Mouse (Mus musculus): ENCODE data around the gene Clstn1. TPM values are rescaled to one million over a fixed set of nuclear protein-coding genes. Genes with fewer than 3 reads are reported as not detected.

Gene Clstn1
- polyA plus RNA-seq, 1 experiment from 2014 or later, result 45.7 TPM

DNA sequence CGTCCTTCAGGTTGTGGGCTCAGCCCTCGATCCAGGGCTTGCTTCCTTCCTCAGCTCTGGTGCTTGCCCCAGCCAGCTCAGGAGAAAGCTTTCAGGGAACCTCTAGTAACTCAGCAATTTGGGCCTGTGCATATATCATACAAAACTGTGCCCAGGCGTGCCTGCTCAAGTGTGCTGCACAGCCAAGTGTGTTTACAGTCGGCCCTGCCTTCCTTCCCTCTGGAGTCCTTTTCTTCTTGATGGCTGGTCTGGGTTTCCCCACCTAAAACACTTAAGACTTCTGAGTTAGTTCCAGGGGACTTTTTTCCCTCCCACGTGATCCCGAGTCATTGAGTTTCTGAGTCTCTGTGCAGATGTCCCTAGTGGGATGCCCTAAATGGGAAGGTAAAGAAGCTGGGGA lies 38.7 kb upstream of the Clstn1 start:
- no peak overlapping the region for H3K4me2 ChIP-seq
- H3K27me3 ChIP-seq (ENCODE audit: insufficient read depth, low read length), result no peaks in the 10 kb centered on the region
- H3K4me3 ChIP-seq (ENCODE audit: low read depth, low read length), result no peak overlapping the region
- DNase-seq (no peak), ATAC-seq (ENCODE audit: insufficient read depth) (no peak)
- no peaks in the 10 kb centered on the region for H3K9me3 ChIP-seq (ENCODE audit: low read depth, low read length)
- H3K4me1 ChIP-seq (ENCODE audit: insufficient read depth), result no peaks in the 10 kb centered on the region
- TF ChIP-seq CTCF (IDR thresholded peaks at IDR 0.05; ENCODE audit: low read depth), result no peak
- no peak overlapping the region for H3K27ac ChIP-seq (ENCODE audit: low read depth)
- 79% methylated on average over 6 of the region's 6 CpGs for WGBS
- no peak overlapping the region for H3K9ac ChIP-seq
- H3K36me3 ChIP-seq (ENCODE audit: insufficient read depth), result peaks cover 21% of the 10 kb centered on the region

- peak; percentile 96 for TF ChIP-seq CTCF (IDR thresholded peaks at IDR 0.05; ENCODE audit: low read depth)
- no peaks in the 10 kb centered on the region for H3K4me1 ChIP-seq (ENCODE audit: insufficient read depth)
- peaks cover 27% of the 10 kb centered on the region for H3K36me3 ChIP-seq (ENCODE audit: insufficient read depth)
- DNase-seq (peak; percentile 96), ATAC-seq (ENCODE audit: insufficient read depth) (peak; percentile 79)
- no peak overlapping the region for H3K9ac ChIP-seq
- 62% methylated on average over 9 of the region's 9 CpGs for WGBS
- H3K27ac ChIP-seq (ENCODE audit: low read depth), result no peak overlapping the region
- H3K4me3 ChIP-seq (ENCODE audit: low read depth, low read length), result no peak overlapping the region
- no peak overlapping the region for H3K4me2 ChIP-seq
- no peaks in the 10 kb centered on the region for H3K9me3 ChIP-seq (ENCODE audit: low read depth, low read length)
- H3K27me3 ChIP-seq (ENCODE audit: insufficient read depth, low read length), result no peaks in the 10 kb centered on the region
Measured at GRCm38 (mm10) chr4:149549221-149549925, 36.9 kb upstream of the Clstn1 start.

DNA sequence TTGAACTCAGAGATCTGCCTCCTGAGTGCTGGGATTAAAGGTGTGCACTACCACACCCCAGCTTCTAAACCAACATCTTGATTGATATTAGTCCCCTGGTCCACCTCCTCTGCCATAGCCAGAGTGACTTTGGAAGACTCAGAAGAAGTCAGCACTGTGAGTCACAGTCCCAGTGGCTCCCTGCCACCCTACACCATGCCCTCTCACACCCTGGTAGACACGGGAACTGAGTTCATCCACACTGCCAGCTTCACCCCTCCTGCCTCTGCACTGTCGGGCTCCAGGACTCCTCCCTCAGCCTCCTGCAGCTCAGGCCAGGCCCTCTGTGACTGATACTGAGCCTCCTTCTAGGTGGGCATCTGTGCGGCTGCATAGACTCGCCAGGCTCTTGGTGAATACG lies 35.4 kb upstream of the Clstn1 start:
- Histone ChIP-seq H3K4me2 (no peak overlapping the region), H3K36me3 (ENCODE audit: insufficient read depth) (peaks cover 24% of the 10 kb centered on the region), H3K9me3 (ENCODE audit: low read depth, low read length) (no peaks in the 10 kb centered on the region), H3K9ac (no peak overlapping the region), H3K4me3 (ENCODE audit: low read depth, low read length) (no peak overlapping the region), H3K27me3 (ENCODE audit: insufficient read depth, low read length) (no peaks in the 10 kb centered on the region), H3K4me1 (ENCODE audit: insufficient read depth) (no peaks in the 10 kb centered on the region), H3K27ac (ENCODE audit: low read depth) (no peak overlapping the region)
- DNase-seq, result no peak
- ATAC-seq (ENCODE audit: insufficient read depth), result no peak
- no peak for TF ChIP-seq CTCF (IDR thresholded peaks at IDR 0.05; ENCODE audit: low read depth)
- 76% methylated on average over 5 of the region's 5 CpGs for WGBS

GRCm38 (mm10) chr4:149551696-149552095 lies 34.6 kb upstream of the Clstn1 start:
- 56% methylated on average over 5 of the region's 5 CpGs for WGBS

DNA sequence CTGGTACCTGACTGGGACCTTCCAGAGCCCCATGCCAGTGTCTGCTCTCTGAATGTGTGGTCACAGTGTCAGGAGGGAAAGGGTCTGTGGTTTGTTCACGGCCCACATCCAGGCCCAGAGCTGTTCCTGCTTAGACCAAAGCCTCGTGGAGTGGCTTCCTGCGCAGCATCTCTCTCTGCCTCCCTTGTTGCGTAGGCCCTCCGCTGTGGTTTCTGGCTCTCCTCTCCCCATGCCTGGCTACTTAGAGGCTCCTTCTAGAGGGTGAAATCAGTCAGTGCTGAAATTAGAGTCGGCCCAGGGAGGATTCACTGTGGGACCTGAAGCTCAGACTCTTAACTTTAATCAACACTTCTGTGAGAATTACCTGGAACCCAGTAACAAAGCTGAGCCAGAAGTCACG lies 32.4 kb upstream of the Clstn1 start:
- H3K36me3 ChIP-seq (ENCODE audit: insufficient read depth), result peaks cover 11% of the 10 kb centered on the region; the same call in 1 of the 2 replicates
- no peak overlapping the region for H3K27ac ChIP-seq (ENCODE audit: low read depth)
- H3K27me3 ChIP-seq (ENCODE audit: insufficient read depth, low read length), result no peaks in the 10 kb centered on the region
- no peak overlapping the region for H3K4me3 ChIP-seq (ENCODE audit: low read depth, low read length)
- H3K4me1 ChIP-seq (ENCODE audit: insufficient read depth), result 0 out of 2 replicates have a peak, but pooled peaks cover 5% of the 10 kb centered on the region
- no peak overlapping the region for H3K9ac ChIP-seq
- H3K9me3 ChIP-seq (ENCODE audit: low read depth, low read length), result no peaks in the 10 kb centered on the region
- DNase-seq, result no peak
- no peak for TF ChIP-seq CTCF (IDR thresholded peaks at IDR 0.05; ENCODE audit: low read depth)
- no peak overlapping the region for H3K4me2 ChIP-seq
- no peak for ATAC-seq (ENCODE audit: insufficient read depth)
- 74% methylated on average over 7 of the region's 7 CpGs for WGBS

More at GRCm38 (mm10) chr4:149551696-149552095, 34.6 kb upstream of the Clstn1 start:
- no peaks in the 10 kb centered on the region for H3K9me3 ChIP-seq (ENCODE audit: low read depth, low read length)
- H3K4me2 ChIP-seq, result no peak overlapping the region
- H3K9ac ChIP-seq, result no peak overlapping the region
- peaks cover 16% of the 10 kb centered on the region; the same call in 1 of the 2 replicates for H3K36me3 ChIP-seq (ENCODE audit: insufficient read depth)
- DNase-seq (peak; percentile 51), ATAC-seq (ENCODE audit: insufficient read depth) (no peak)
- H3K4me1 ChIP-seq (ENCODE audit: insufficient read depth), result no peaks in the 10 kb centered on the region
- TF ChIP-seq CTCF (IDR thresholded peaks at IDR 0.05; ENCODE audit: low read depth), result no peak
- H3K27me3 ChIP-seq (ENCODE audit: insufficient read depth, low read length), result no peaks in the 10 kb centered on the region
- H3K27ac ChIP-seq (ENCODE audit: low read depth), result no peak overlapping the region
- no peak overlapping the region for H3K4me3 ChIP-seq (ENCODE audit: low read depth, low read length)

DNA sequence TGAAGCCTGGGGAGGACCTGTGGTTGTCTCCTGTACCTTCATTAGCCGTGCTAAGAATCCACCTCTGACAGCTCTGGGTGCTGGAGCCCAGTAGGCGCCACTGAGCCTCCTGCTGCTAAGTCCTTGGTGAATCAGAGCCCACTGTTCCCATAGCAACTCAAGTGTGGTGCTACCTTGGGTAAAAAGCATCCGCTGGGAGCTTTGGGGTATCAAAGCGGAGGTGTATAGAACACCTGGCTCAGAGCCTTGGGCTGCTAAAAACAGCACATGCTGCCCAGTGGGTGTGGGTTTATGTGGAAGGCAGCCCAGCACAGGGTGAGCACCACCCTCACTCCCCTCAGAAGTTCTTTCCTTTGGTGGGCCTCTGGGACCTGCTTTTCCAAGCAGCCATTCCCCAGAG lies 30.2 kb upstream of the Clstn1 start:
- no peak for ATAC-seq (ENCODE audit: insufficient read depth)
- 83% methylated on average over 4 of the region's 4 CpGs for WGBS
- TF ChIP-seq CTCF (IDR thresholded peaks at IDR 0.05; ENCODE audit: low read depth), result no peak

GRCm38 (mm10) chr4:149557905-149558304 lies 28.4 kb upstream of the Clstn1 start:
- Histone ChIP-seq H3K27ac (ENCODE audit: low read depth) (no peak overlapping the region), H3K9me3 (ENCODE audit: low read depth, low read length) (no peaks in the 10 kb centered on the region), H3K9ac (no peak overlapping the region), H3K4me2 (no peak overlapping the region), H3K27me3 (ENCODE audit: insufficient read depth, low read length) (no peaks in the 10 kb centered on the region), H3K4me1 (ENCODE audit: insufficient read depth) (peaks cover 16% of the 10 kb centered on the region), H3K4me3 (ENCODE audit: low read depth, low read length) (no peak overlapping the region), H3K36me3 (ENCODE audit: insufficient read depth) (peaks cover 5% of the 10 kb centered on the region; the same call in 1 of the 2 replicates)
- no peak for DNase-seq
- 86% methylated on average over 5 of the region's 5 CpGs for WGBS
- ATAC-seq (ENCODE audit: insufficient read depth), result no peak
- no peak for TF ChIP-seq CTCF (IDR thresholded peaks at IDR 0.05; ENCODE audit: low read depth)

More for the DNA sequence above, 30.2 kb upstream of the Clstn1 start:
- Histone ChIP-seq H3K4me1 (ENCODE audit: insufficient read depth) (0 out of 2 replicates have a peak, but pooled peaks cover 5% of the 10 kb centered on the region), H3K9ac (no peak overlapping the region), H3K36me3 (ENCODE audit: insufficient read depth) (peaks cover 11% of the 10 kb centered on the region; the same call in 1 of the 2 replicates), H3K4me3 (ENCODE audit: low read depth, low read length) (no peak overlapping the region), H3K27ac (ENCODE audit: low read depth) (no peak overlapping the region), H3K9me3 (ENCODE audit: low read depth, low read length) (no peaks in the 10 kb centered on the region), H3K27me3 (ENCODE audit: insufficient read depth, low read length) (no peaks in the 10 kb centered on the region), H3K4me2 (no peak overlapping the region)
- DNase-seq, result no peak
